Mouse (Mus musculus) urinary bladder, adult 18-20 months (tissue): Measurements from ENCODE around the gene Gm21915.

Experiments used
- DNase-seq, 2 experiments: peaks; one replicate each; pipeline ENCODE4 v3.0.0; 2022; ENCODE audit warnings: low spot score in 2 of 2, mixed read lengths in 2 of 2

The Gm21915 gene

DNA sequence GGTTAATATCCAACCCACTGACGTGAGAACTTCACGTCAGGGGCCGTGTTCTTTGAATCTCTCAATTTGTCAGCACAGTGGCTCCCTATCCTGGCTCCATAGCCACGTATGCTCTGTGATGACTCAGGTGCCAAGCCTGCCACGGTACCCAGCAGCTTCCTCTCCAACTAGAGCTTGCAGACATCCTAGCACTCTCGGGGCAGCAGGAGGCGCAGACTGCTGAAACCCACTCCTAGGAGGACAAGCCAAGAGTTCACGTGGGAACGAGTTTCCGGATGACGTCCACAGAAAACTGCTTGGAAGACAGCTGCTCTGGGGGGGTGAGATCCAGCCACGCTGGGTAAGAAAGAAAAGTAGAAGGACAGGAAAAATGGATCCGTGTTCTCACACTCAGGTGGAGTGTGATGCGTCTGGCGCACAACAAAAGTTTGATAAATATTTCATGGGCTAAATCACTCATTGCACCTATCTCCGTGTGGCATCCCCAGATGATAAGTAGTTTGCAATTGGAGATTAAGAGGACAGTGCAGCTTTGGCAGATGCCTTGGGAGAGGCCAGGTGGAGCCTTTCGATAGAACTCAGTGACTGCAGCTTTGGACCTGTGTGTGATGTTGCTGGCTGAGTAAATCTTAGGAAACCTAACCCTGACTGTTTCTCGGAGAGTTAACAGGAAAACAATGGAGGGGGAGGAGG is 46.9 kb downstream of the Gm21915 start:
- no peak for DNase-seq

DNA sequence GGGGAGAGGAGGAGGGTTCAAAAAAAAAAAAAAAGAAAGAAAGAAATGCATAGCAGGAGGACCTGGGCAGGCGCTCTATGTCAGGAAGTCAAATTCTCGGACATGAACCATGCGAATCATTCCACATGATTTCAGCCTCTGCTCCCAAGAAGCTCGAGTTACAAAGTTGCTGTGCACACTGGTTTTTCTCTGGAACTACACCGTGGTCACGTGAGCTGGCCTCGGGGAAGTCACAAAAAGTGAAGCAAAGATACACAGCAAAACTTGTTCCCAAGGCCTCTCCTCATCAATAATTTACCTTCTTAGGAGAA is 47.4 kb downstream of the Gm21915 start:
- no peak for DNase-seq
